Mouse (Mus musculus): ENCODE data around the gene Nos1ap.

GRCm38 (mm10) chr1:170270281-170270680 is 319.4 kb downstream of the Nos1ap start:
- no peak for TF ChIP-seq CTCF (conservative IDR thresholded peaks at IDR 0.05; ENCODE audit: insufficient read depth, insufficient read length, low read depth, low read length)
- TF ChIP-seq POLR2A (IDR thresholded peaks at IDR 0.05; ENCODE audit: low read depth, low read length) = no peak
